Mouse (Mus musculus) regulatory T cell (primary cell): Measurements from ENCODE around the gene Calcoco1.

Source experiments
- in situ Hi-C: fragments of 300-600 bp; cut with MboI, MseI; formaldehyde crosslinking; loops from one replicate; pipeline ENCODE4 v1.15.1; 2025; ENCODE audit warnings: high pct_unique_total_duplicates

Calcoco1 gene

DNA sequence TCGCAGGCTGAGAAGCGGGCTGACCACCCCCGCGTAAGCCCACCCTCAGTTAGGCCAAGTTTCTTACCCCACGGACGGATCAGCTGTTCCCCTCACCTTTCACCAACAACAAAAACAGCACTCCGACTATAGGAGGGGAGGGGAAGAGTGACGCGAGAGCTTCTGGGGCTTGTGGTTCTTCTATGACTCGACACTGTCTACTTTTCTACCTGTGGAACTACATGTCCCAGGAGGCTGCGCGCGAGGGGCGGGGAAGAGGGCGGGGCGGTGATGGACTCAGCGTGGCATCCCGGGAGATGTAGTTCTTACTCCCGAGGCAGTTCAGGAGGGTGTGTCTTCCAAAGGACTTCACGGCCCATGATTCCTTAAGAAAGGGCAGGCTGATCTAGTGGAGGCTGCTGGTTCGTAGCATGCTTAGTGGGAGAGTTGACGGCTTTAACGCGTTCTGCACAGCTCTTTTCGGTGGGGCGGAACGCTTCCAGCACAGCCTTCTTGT lies at the start of gene Calcoco1:
Gene Calcoco1, minus strand, starts transcription at position 199 of the 496 bp plus-strand sequence.
- in situ Hi-C loops: no loop called here

DNA sequence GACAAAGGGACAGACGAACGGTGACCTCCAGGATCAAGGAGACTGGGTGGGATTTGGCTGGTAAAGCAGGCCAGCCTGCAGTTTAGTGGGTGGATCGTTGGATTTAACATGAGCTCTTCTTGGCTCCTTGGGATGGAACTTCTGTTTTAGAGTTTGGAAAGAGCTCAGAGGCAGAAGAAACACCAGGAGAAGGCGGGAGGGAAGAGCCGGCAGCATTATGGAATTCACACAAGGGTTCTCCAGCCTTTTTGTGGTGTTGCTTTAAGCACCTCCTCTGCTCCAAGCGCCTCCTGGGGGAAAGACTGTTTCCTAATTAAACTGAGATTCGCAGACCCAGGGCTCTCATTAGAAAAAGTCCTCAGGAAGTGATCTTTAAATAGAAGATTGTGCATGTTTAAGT lies 48.9 kb upstream of the Calcoco1 start:
- in situ Hi-C loops: loop anchor here (10.0 kb wide), 1 partner anchor 284 kb away; no protein-coding TSS in a partner anchor

DNA sequence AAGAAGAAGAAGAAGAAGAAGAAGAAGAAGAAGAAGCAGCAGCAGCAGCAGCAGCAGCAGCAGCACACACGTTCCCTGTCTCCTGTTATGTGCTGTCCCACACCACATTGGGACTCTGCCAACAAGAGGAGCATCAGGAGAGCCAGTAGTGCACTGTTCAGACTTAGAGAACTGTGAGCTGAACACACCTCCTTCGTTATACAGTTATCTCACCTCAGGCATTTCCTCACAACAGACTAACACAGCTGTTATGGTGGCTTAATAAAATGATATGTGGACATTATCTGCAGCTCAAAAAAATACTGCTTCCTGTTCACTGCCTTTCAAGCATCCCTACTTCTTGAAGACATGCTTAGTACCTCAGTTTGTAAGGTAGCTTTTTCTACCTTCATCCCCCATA lies 43.2 kb upstream of the Calcoco1 start:
- in situ Hi-C loops: no loop called here

DNA sequence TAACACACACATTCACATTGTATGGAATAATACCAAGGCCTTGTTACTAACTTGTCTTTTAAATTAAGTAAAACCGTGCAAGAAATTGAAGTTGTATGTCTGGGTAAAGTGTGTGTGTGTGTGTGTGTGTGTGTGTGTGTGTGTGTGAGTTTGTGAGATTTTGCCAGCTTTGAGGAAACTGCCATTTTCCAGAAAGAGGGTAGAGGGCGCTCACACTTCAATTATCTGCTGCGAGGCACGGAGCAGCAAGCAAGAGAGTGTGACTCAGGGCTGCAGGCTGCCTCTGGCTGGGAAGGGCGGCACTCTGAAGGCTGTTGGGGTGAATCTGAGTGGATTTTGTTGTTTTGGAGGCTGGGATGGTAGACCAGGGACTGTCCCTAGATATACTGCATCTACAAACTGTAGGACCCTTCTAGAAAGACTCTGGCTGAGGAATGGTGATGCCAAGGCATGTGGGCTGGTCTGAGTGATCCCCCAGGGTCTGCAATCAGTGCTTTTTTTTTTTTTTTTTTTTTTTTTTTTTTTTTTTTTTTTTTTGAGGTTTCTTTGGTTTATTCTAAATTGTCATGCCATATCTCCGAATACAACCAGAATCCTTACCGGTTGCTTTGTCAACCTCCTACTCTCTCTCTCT lies 39.9 kb upstream of the Calcoco1 start:
- in situ Hi-C loops: no loop called here

DNA sequence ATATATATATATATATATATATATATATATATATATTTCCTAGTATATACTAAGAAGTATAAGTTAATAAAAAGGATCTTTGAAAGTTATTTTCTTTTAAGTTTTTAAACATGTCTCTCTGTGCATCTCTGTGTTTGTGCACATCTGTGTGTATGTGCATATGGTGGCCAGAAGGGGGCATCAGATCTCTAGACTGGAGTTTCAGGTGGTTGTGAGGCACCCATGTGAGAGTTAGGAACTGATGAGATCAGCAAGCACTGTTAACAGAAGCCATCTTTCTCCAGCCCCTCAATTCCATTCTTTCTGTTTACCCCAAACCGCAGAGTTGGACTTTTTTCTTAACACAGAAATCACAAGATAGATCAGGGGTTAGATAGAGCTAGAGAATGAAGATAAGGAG lies 35.7 kb upstream of the Calcoco1 start:
- in situ Hi-C loops: no loop called here

DNA sequence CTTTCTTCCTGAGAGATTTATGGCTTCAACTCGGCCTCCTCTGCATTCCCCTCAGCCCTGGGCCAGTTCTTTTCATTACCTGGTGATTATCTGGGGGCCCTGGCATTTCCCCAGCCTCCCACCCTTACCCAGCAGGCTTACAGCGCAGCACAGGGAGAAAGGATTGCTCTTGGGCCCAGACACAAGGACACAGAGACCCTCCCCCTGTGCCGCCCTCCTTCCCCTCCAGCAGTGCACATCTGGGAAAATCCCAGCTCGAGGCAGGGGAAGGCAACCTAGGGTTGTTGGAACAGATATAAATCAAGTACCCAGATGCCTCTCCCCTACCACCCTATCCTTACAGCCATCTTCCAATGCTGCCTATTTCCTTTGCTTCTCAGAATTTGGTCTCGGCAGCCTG lies 33.1 kb upstream of the Calcoco1 start:
- in situ Hi-C loops: no loop called here

DNA sequence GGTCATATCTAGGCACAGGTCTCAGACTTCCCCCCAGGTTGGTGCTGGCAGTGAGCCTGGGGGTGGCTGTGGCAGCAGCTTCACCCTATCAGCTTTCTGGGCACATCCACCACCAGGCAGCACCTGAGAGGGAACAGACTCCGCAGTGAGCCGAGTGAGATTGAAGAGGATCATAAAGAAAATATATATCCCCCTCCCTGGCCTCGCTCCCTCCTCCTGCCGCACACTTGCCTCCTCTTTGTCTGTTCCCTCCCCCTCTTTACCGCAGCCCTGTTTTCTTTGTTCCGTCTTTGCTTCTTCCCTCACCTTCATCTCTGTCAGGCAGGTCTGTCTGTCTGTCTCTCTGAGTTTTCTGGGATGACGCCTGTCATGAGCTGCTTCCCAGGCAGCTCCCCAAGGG lies 32.4 kb upstream of the Calcoco1 start:
- in situ Hi-C loops: no loop called here

DNA sequence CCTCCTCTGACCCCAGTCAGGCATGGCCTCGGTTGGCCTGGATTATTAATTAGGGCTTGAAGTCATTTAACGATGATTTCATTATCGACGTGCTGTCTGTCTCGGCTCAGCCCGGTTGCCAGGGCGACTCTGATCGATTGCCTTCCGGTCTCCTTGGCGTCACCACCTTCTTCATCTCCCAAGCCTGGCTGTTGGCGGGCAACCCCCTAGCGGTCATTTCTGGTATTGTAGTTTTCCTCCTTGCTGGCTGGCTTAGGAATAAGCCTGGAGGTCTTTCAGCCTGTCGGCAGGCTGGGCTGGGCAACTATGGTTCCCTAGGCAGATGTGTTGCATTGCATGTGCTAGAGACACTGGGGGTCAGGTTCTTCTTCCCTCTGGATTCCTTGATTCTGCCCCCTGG lies 31.2 kb upstream of the Calcoco1 start:
- in situ Hi-C loops: no loop called here

DNA sequence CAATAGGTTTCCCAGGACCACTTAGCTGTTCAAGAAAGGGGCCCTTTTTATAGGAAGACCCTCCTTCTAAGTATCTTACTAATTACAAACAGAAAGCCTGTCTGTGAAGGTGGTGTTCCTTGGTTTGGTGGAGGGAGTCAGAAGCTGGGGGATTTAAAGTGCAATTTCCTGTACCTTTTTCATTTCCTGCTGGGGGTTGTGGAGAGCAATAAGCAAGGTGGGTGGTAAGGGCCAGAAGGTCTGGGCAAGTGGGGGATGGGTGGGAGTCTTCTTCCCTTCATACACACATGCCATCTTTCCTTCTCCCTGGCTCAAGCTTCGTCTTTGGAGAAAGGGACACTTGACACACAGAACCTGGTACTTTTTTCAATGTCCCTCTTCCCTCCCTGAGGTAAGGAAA lies 30.2 kb upstream of the Calcoco1 start:
- in situ Hi-C loops: no loop called here

DNA sequence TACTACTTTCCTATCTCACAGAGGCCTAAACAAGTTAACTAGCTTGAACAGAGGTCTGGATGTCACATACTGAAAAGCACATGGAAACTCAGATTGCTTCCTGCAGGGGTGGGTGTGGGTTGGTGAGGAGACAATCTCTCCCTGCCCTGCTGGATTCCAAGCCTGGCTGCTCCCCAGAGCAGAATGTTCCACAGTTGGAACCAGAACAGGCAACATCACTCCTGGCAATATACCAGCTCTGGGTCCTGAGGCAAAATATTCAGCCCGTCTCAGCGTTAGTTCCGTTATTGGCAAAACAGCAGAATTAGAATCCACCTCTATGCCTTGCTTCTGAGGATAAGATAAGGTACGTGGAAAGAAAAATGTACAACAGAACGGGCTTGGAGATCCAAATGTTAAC lies 28.3 kb upstream of the Calcoco1 start:
- in situ Hi-C loops: no loop called here

DNA sequence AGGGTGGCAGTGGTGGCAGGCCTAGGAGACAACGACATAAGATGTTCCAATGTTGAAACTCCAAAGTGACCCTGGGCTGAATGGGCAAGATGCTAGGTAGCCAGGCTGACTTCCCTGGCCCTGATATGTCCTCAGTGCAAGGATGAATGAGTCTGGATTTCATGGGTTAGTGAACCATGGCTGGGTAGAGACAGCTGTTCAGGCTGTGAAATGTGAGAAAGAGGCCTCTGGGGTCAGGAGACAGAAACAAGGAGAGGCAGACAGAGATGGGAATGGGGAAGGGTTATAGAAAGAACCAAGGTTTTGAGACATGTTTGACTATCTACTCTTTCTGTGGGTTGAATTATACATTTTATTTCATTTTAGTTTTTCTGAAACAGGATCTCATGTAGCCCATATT lies 27.1 kb upstream of the Calcoco1 start:
- in situ Hi-C loops: no loop called here

DNA sequence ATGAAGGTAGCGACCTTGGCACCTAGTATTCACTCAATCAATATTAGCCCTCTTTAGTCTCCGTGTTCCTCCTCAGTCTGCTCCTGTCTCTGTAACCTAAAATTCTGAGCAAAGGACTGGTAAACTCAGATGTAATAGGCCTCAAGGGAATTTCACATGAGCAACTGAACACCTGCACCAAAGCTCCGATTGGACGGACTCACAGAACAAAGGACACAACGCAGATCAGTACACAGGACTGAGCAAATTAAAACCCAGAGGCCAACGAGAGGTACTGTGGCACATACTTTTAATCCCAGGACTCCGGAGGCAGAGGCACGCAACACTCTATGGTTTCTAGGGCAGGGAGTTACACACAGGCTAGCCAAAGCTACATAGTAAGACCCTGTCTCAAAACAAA lies 25.9 kb upstream of the Calcoco1 start:
- in situ Hi-C loops: no loop called here

DNA sequence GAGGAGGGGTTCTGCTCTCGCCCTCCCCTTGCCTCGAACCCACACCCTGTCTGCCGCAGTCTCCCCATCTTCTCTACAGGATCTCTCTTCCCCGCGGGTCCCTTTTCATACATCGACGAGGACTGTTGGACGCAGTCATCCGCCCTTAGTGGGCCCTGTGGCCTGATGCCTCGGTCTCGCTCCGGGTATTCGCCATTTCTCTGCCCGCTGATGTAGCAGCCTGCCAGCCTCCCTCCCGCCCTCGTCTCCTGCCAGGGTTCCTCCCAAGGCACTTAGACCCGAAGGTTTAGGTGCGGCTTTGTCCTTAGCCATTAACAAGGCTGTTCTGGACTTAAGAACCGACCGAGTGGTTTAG lies 25.3 kb upstream of the Calcoco1 start:
- in situ Hi-C loops: no loop called here

DNA sequence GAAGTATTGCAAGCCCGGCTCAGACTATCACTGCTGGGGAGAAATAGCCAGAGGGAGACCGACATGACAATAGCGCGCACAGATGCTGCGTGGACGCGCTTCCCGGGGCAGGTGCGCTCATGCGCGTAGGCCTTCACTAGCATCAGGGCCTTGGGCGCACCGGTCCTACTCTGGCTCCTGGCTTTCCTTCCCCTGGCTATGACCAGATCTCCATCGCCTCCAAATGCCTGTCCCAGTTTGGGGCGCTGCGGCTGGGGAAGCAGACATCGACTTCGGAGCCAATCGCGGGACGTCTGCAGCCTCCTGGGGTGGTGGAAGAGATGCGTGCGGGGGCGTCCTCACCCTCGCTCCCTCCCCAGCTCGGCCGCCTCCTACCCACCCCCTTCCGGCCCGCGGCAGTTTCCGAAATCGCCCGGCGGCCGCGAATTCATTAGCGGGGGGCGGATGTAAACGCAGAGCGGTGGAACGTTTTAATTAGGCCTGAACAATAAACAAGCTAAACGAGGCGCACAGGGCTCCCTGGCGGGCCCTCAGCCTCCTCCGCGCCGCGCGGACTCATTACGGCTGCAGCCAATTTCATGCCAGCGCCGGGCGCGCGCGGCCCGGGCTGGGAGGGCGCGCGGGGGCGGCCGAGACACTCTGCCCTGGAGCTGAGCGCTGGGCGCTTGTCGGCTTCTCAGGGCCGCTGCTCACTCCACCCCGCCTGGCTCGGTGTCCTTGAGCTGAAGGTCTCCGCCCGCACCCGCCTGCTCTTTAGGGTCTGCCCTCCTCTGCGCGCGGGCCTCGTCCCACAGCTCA lies 24.7 kb upstream of the Calcoco1 start:
- in situ Hi-C loops: no loop called here

DNA sequence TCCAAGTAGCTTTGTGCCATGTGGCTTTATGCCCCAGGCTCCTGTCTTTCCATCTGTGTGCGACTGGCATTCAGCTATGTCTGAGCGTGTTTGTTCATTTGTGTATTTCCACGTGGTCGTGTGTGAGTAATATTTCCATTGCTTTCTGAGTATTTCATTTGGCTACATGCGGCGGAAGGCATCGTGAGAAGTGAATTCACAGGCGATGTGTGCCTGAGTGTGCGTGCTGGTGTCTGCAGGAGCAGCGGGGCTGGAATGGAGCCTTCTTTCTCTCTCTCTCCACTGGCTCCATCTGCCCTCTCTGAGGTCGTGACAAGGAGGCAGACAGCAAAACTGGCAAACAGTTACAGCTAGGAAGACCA lies 24.1 kb upstream of the Calcoco1 start:
- in situ Hi-C loops: no loop called here

DNA sequence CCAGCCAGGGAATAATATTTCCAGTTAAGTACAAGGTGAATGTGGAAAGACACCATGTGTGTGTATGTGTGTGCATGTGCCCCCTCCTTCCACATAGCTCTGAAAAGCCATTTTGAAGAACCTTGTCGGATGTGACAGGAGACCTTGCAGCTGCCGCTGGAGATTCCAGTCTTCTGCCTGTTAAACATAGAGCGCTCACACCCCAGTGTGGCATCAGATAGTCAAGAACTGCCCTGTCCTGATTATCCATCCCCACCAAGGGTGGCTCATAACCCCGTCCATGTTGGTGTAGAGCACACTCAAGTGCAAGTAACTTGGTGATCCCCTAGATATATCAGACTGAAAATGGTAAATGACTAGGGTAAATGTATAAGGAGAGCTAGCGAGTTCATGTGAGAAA lies 23.4 kb upstream of the Calcoco1 start:
- in situ Hi-C loops: no loop called here

DNA sequence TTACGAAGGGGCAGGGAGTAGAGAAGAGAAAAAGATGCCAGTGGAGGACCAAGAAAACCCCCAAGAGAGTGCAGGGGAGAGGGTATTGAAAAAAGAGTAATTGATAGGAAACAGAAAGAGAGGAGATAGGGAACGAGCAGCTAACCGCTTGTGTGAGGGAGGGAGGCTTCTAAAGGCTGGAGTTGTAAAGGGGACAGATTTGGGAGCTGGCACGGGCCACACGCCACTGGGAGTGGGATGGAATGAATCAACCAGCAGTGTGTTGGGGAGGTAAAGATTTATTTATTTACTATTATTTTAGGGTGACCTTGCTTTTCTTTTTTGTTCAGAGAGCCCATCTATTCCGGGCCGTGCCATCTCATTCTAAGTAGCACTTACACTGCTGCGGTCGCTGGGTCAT lies 22.9 kb upstream of the Calcoco1 start:
- in situ Hi-C loops: loop anchor here (5.0 kb wide), 1 partner anchor 43 kb away; no protein-coding TSS in a partner anchor

DNA sequence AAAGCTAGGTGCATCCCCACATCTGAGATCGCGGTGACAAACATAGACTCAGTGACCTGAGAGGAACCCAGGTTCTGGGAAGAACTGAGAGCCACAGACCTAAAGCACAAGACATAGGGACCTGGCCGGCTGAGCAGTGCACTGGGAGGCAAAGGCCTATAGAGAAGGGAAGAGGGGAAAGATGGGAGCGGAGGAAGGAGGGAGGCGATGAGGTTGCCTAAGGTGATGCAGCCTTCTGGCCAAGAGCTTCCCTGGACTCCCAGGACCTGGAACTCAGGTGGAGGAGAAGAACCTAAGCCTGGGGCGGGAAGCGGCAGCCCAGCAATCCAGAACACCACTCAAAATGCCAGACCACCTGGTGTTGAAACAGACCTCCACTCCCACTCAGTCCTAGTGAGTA lies 22.4 kb upstream of the Calcoco1 start:
- in situ Hi-C loops: loop anchor here (5.0 kb wide), 1 partner anchor 42 kb away; no protein-coding TSS in a partner anchor

DNA sequence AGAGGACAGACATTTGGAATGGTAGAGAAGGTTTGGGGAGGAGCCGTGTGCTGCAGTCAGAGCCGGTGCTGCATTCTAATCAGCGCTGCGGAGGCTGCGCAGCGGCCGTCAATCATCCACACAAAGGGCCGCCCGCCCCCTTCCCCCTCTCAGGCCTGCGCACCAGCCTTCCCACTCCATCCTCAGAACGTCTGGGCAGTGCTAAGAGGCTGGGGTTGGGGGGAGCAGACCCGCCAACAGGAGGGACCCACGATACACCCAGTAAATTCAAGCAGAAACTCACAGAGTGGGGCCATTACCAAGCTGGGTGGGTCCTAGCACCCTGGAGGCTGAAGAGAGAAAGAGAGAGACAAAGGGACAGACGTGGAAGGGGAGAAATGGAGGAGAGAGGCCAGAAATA lies 22.0 kb upstream of the Calcoco1 start:
- in situ Hi-C loops: loop anchor here (5.0 kb wide), 1 partner anchor 42 kb away; no protein-coding TSS in a partner anchor

DNA sequence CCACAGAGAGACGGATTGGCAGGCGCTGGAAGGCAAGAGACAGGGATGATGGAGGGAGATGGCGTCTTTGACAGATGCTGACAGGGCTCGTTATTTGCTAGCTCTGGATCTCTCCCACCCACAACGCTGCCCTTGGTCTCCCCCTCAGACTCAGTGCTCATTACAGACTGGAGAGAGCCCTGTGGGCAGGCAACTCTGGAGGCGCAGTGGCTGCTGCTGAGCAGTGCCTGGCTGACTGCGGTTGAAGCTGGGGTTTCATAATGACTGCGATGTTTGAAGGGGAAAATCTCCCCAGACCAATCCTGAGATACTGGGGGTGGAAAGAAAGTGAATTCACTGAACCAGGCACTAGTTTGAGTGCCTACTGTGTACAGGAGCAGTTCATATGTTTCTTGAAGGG lies 21.2 kb upstream of the Calcoco1 start:
- in situ Hi-C loops: loop anchor here (5.0 kb wide), 1 partner anchor 41 kb away; no protein-coding TSS in a partner anchor

DNA sequence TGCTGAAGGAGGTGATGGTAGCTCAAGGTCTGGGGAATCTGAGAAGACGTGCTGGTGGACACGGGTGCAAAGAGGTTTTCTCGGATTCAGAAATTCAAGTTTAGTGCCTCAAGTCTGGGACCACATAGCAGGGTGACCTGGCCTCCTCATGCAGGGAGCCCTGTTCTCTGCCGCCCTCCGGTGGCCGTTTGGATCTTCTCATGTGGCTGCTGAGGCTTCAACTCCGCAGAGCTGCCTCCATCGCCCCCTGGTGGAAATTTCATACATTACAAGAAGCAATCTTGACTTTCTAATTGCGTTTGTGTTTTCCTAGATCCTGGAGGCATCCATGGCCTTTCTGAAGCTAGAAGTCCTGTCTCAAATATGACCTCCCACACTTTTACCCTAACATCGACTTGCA lies 20.6 kb upstream of the Calcoco1 start:
- in situ Hi-C loops: loop anchor here (5.0 kb wide), 1 partner anchor 40 kb away; no protein-coding TSS in a partner anchor

DNA sequence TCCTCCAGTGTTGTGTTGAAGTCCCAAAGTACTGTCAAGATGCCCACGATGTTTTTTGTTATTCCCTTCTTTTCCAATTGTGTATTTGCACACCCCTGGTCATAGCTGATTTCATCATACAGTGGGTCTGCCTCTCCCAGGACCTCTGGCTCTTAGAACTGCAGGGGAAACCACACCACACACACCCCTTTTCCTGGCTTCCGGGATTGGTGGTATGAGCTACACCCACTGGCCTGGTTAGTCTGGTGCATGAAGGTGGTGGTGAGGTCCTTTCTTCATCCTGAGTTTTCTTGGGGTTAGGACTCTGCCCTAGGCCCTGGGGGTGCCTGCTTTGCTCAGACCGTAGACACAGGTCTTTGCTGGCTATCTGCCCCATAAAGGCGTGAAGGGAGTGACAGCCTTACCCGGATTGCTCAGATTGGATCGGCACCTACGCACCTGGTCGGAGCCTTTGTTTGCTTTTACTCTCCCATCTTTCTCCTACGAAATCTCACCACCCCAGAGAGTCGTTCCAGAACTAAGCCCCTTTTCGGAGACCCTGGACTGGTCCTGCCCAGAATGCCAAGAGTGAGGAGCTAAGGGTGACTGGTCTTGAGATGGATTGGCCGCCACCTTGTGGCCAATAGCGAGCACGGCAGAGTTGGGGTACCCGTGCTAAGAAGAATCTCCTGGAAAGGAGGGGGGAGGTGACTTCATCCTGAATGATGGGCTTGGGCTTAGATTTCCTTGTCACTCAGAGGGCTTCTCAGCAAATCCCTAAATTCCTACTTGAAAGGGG lies 17.7 kb upstream of the Calcoco1 start:
- in situ Hi-C loops: loop anchor here (5.0 kb wide), 1 partner anchor 37 kb away; no protein-coding TSS in a partner anchor
